Mouse (Mus musculus) lung, postnatal 25 days (tissue): Measurements from ENCODE around the gene Specc1.

ENCODE experiments used
- DNase-seq: peaks from one replicate; pipeline ENCODE4 v3.0.0; 2022; ENCODE audit warnings: low spot score

Specc1 gene

GRCm38 (mm10) chr11:62049170-62049569 is 92.6 kb downstream of the Specc1 start:
- no peak for DNase-seq

- DNase-seq: no peak
Measured at GRCm38 (mm10) chr11:62050356-62051330, 94.1 kb downstream of the Specc1 start.

GRCm38 (mm10) chr11:62051487-62051886 is 94.9 kb downstream of the Specc1 start:
- DNase-seq: no peak

- no peak for DNase-seq
Measured at GRCm38 (mm10) chr11:62053928-62054327, 97.4 kb downstream of the Specc1 start.

- no peak for DNase-seq
Measured at GRCm38 (mm10) chr11:62064565-62064964, 108.0 kb downstream of the Specc1 start.

GRCm38 (mm10) chr11:62065655-62066054 is 109.1 kb downstream of the Specc1 start:
- no peak for DNase-seq

GRCm38 (mm10) chr11:62069554-62069953 is 113.0 kb downstream of the Specc1 start:
- no peak for DNase-seq

- DNase-seq: peak; percentile 48
Measured at GRCm38 (mm10) chr11:62070206-62070605, 113.6 kb downstream of the Specc1 start.

GRCm38 (mm10) chr11:62072406-62072805 is 115.8 kb downstream of the Specc1 start:
- DNase-seq: no peak

GRCm38 (mm10) chr11:62073575-62074140 is 117.1 kb downstream of the Specc1 start:
- DNase-seq: peak; percentile 44

- DNase-seq: no peak
Measured at GRCm38 (mm10) chr11:62074578-62074977, 118.0 kb downstream of the Specc1 start.

- DNase-seq: no peak
Measured at GRCm38 (mm10) chr11:62075071-62075470, 118.5 kb downstream of the Specc1 start.

GRCm38 (mm10) chr11:62075551-62075950 is 119.0 kb downstream of the Specc1 start:
- DNase-seq: no peak

GRCm38 (mm10) chr11:62076345-62077156 is 120.0 kb downstream of the Specc1 start:
- DNase-seq: peak; percentile 99

GRCm38 (mm10) chr11:62077157-62077865 is 120.7 kb downstream of the Specc1 start:
- DNase-seq: no peak

- no peak for DNase-seq
Measured at GRCm38 (mm10) chr11:62078371-62078770, 121.8 kb downstream of the Specc1 start.

GRCm38 (mm10) chr11:62079100-62079857 is 122.7 kb downstream of the Specc1 start:
- DNase-seq: no peak

- no peak for DNase-seq
Measured at GRCm38 (mm10) chr11:62080476-62080875, 123.9 kb downstream of the Specc1 start.

- DNase-seq: no peak
Measured at GRCm38 (mm10) chr11:62086648-62087047, 130.1 kb downstream of the Specc1 start.

GRCm38 (mm10) chr11:62087051-62087450 is 130.5 kb downstream of the Specc1 start:
- DNase-seq: no peak

- DNase-seq: no peak
Measured at GRCm38 (mm10) chr11:62088651-62089050, 132.1 kb downstream of the Specc1 start.
